Mouse (Mus musculus): ENCODE data around the gene Snrnp35.

DNA sequence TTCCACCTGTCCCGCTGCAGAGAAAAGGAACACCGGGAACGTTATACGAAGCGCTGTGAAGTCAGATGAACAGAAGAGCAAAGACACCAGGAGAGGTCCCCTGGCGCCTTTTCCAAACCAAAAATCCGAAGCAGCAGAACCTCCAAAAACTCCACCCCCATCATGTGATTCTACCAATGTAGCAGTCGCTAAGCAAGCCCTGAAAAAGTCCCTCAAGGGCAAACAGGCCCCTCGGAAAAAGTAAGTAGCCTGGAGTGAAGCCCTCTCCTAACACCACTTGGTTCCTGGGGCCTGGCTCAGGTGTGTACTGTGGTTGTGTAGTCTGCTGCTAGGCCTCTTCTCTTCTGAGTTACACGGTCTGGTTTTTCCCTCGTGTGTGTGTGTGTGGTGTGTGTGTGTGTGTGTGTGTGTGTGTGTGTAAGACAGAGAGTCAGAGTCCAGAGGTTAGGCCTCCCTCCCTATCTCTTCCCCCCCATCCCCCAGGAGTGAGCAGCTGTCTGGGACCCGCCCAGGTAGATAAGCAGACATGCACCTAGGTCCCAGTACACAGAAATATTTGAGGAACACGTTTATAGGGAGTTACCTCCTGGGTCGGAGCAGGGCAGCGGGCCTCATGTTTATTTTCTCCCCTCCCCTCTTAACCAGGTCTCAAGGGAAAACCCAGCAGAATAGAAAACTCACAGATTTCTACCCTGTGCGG, 32.1 kb upstream of the Snrnp35 start:
- TF ChIP-seq CTCF (IDR thresholded peaks at IDR 0.05; ENCODE audit: insufficient read depth, low read length) (no peak), POLR2A (IDR thresholded peaks at IDR 0.05; ENCODE audit: borderline replicate concordance, extremely low read depth, low read depth, low read length) (no peak)
